Mouse (Mus musculus): ENCODE measurements around the gene Cox4i1. TPM values are rescaled to one million over a fixed set of nuclear protein-coding genes. Genes with fewer than 3 reads are reported as not detected.

The Cox4i1 gene
- total and polyA plus RNA-seq, 3 experiments, result 519 to 970 (median 711) TPM

DNA sequence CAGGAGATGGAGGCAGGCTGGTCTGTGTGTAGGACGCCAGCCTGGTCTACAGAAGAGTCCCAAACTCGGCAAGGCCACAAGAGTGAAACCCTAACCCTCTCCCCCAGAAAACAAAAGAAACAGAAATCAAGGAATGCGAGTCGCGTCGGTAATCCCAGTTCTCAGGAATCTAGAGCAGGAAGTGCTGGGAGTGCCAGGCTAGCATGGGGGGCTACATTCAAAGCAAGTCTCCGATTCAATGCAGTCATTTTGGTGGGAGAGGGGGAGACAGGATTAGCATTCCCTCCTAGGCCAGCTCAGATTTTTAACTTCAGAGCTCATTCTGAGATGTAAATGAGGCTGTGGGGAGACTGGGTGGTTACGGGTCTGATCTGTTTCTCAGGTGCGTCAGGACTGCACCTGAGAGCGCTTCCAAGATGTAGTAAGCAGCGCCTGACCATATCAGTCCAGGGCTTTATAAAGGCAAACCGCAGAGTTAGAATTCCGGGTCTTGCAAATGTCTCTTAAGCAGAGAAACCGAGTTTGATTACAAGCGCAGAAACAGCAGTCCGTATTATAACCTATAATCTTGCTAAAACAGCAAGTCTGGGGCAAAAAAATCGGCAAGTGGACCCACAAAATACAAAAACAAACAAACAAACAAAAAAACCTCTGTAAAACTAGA, 1.1 kb upstream of the Cox4i1 start:
- Histone ChIP-seq H3K27me3 (replicated peaks) (no peaks in the 10 kb centered on the region), H3K9me3 (replicated peaks; ENCODE audit: low read length) (no peaks in the 10 kb centered on the region), H3K9ac (ENCODE audit: insufficient read depth, low read depth) (peak overlapping the region; percentile 79), H3K4me1 (ENCODE audit: control insufficient read depth in 1 of 2, insufficient read depth in 2 of 2) (peaks cover 16 to 52% of the 10 kb centered on the region in 2 experiments), H3K79me2 (replicated peaks; ENCODE audit: control insufficient read depth, extremely low read depth, insufficient read depth, poor library complexity, severe bottlenecking) (peaks cover 61% of the 10 kb centered on the region), H3K4me2 (ENCODE audit: insufficient read depth, low read depth, poor library complexity, severe bottlenecking) (peak overlapping the region; percentile 100), H3K36me3 (replicated peaks in 1 of 2; ENCODE audit: control insufficient read depth in 1 of 2, insufficient read depth in 1 of 2, low read length in 1 of 2) (peaks cover 24 to 56% of the 10 kb centered on the region in 2 experiments), H3K27ac (ENCODE audit: insufficient read depth, low read depth) (no peak overlapping the region), H3K4me3 (replicated peaks in 1 of 3; ENCODE audit: low read depth in 2 of 3, low read length in 2 of 3, poor library complexity in 1 of 3) (peak overlapping the region; percentile 69 to 97 (median 96))
- no peak for DNase-seq (ENCODE audit: extremely low read depth)
- in situ Hi-C loops (cut with MboI; ENCODE audit: low pct_ligation_motif_present, low pct_unique_long_range_greater_than_20kb, low sequenced_read_pairs) (no loop called here), dilution Hi-C loops (cut with MboI; ENCODE audit: extremely low pct_ligation_motif_present, extremely low pct_unique_long_range_greater_than_20kb, low sequenced_read_pairs) (no loop called here)
- TF ChIP-seq ETS1 (conservative IDR thresholded peaks at IDR 0.05; ENCODE audit: low read depth, low read length) (no peak), CHD1 (IDR thresholded peaks at IDR 0.05; ENCODE audit: low read depth, low read length) (0 out of 2 replicates have a peak, but pooled peaks have one; percentile 38)

DNA sequence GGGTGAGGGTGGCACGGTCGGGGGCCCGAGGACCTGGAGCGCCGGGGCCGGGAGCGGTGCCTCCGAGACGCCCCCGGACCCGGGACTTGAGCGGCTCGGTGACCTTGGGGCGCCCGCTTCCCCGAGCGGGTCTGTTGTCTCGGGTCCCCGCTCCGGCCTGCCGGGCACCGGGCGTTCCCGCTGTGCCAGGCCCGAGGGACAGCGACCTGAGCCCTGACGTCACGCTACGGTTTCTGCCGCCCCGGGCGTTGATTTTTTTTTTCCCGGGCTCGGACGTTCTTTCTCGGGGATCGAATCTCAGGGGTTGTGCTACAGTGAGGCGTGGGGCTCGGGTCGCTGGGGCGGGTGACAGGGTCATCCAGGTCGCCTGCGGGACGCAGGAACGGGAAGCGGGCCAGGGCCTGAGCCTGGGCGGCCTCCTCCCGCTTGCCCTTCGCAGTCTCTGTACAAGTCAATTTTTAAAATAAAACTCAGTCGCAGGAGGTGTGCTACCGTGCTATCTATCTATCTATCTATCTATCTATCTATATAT, 418 bp downstream of the Cox4i1 start, which contains the start of gene Emc8:
Emc8 (minus strand) TSS at position 200 of the 532 bp plus-strand sequence.
- no peaks in the 10 kb centered on the region for H3K9me3 ChIP-seq (replicated peaks; ENCODE audit: low read length)
- dilution Hi-C loops (cut with MboI; ENCODE audit: extremely low pct_ligation_motif_present, extremely low pct_unique_long_range_greater_than_20kb, low sequenced_read_pairs), result no loop called here
- peak within 1 kb of the TSS; percentile 62 for H3K27ac ChIP-seq (ENCODE audit: insufficient read depth, low read depth)
- H3K9ac ChIP-seq (ENCODE audit: insufficient read depth, low read depth), result peak within 1 kb of the TSS; percentile 100
- TF ChIP-seq TCF12 (IDR thresholded peaks at IDR 0.05; ENCODE audit: low read depth, low read length) (no peak), PAX5 (IDR thresholded peaks at IDR 0.05; ENCODE audit: low read length) (no peak), ZKSCAN1 (IDR thresholded peaks at IDR 0.05; ENCODE audit: borderline replicate concordance, low read depth, low read length) (no peak), E2F4 (IDR thresholded peaks at IDR 0.05; ENCODE audit: insufficient replicate concordance, low read depth, low read length) (no peak), ZNF384 (IDR thresholded peaks at IDR 0.05; ENCODE audit: low read depth, low read length) (no peak), ELF1 (IDR thresholded peaks at IDR 0.05; ENCODE audit: low read depth, low read length) (no peak), KAT2A (IDR thresholded peaks at IDR 0.05; ENCODE audit: insufficient replicate concordance, low read length) (no peak), ZMIZ1 (IDR thresholded peaks at IDR 0.05; ENCODE audit: low read depth, low read length) (no peak), ETS1 (conservative IDR thresholded peaks at IDR 0.05; ENCODE audit: low read depth, low read length) (no peak), RAD21 (IDR thresholded peaks at IDR 0.05; ENCODE audit: low read depth, low read length) (no peak), EP300 (IDR thresholded peaks at IDR 0.05; ENCODE audit: low read length) (no peak), RCOR1 (conservative IDR thresholded peaks at IDR 0.05; ENCODE audit: low read depth, low read length) (no peak), POLR2A (IDR thresholded peaks at IDR 0.05; ENCODE audit: low read depth, low read length) (no peak), MAFK (IDR thresholded peaks at IDR 0.05; ENCODE audit: insufficient replicate concordance, low read length) (no peak), TBP (conservative IDR thresholded peaks at IDR 0.05; ENCODE audit: low read depth, low read length) (no peak), ZC3H11A (IDR thresholded peaks at IDR 0.05; ENCODE audit: low read depth, low read length) (no peak)
- in situ Hi-C loops (cut with MboI; ENCODE audit: low pct_ligation_motif_present, low pct_unique_long_range_greater_than_20kb, low sequenced_read_pairs), result no loop called here
- H3K36me3 ChIP-seq (replicated peaks in 1 of 2; ENCODE audit: control insufficient read depth in 1 of 2, insufficient read depth in 1 of 2, low read length in 1 of 2), result peaks cover 39 to 59% of the 10 kb centered on the region in 2 experiments
- H3K4me2 ChIP-seq (ENCODE audit: insufficient read depth, low read depth, poor library complexity, severe bottlenecking), result peak within 1 kb of the TSS; percentile 100
- H3K27me3 ChIP-seq (replicated peaks), result no peaks in the 10 kb centered on the region
- peaks cover 60% of the 10 kb centered on the region for H3K79me2 ChIP-seq (replicated peaks; ENCODE audit: control insufficient read depth, extremely low read depth, insufficient read depth, poor library complexity, severe bottlenecking)
- peak within 1 kb of the TSS; percentile 80 to 97 (median 96) for H3K4me3 ChIP-seq (replicated peaks in 1 of 3; ENCODE audit: low read depth in 2 of 3, low read length in 2 of 3, poor library complexity in 1 of 3)
- no peak for DNase-seq (ENCODE audit: extremely low read depth)
- peaks cover 16 to 52% of the 10 kb centered on the region in 2 experiments for H3K4me1 ChIP-seq (ENCODE audit: control insufficient read depth in 1 of 2, insufficient read depth in 2 of 2)
